Mouse (Mus musculus) ZHBTc4 (cell line): Measurements from ENCODE around the gene Wfdc10.

Source experiments
- DNase-seq: peaks from one replicate; pipeline ENCODE4 v3.0.0-alpha.2; 2011; ENCODE audit warnings: low read depth, low spot score

Gene Wfdc10

GRCm38 (mm10) chr2:164701761-164702160 is 45.9 kb downstream of the Wfdc10 start:
- DNase-seq = no peak

- peak; percentile 54 for DNase-seq
These were observed 48.4 kb downstream of the Wfdc10 start for GRCm38 (mm10) chr2:164704235-164704634.

GRCm38 (mm10) chr2:164705328-164705727 is 49.5 kb downstream of the Wfdc10 start:
- DNase-seq = peak; percentile 18

- no peak for DNase-seq
These were observed 50.1 kb downstream of the Wfdc10 start for GRCm38 (mm10) chr2:164705991-164706390.
